In the genomic region with DNA sequence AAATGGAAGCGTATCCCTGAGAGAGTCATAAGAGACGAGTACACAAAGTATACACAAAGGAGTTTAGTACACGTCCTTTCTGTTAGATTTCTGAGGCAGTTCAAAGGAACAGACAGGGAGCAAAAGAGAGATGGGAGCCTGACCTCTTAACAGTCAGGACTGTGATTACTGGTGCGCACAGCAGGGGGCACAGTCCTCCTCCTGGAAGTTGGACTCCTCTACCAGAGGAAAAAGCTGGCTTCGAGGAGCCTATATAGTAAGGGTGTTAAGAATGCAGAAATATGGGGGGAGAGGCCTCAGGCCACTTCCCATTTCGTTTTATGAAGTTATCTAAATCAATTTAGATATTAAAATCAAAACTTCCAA, we compare ENCODE assay signal across 8 mouse cellular contexts. TPM values are rescaled to one million over a fixed set of nuclear protein-coding genes. Genes with fewer than 3 reads are reported as not detected.
DNase-seq lines count a peak whose midpoint lies in the region; ATAC-seq lines count a peak whose summit lies in the region.

No protein-coding gene starts in this region.

- peak overlapping the region; percentile 97 for H3K9ac ChIP-seq in limb, embryonic 12.5 days (replicated peaks)
- H3K9ac ChIP-seq in midbrain, embryonic 12.5 days (replicated peaks) = peak overlapping the region; percentile 96

- peaks cover 16% of the 10 kb centered on the region for H3K4me1 ChIP-seq in limb, embryonic 12.5 days (replicated peaks)
- H3K4me1 ChIP-seq in midbrain, embryonic 12.5 days = peaks cover 28% of the 10 kb centered on the region

- H3K27me3 ChIP-seq in limb, embryonic 12.5 days = no peaks in the 10 kb centered on the region
- no peaks in the 10 kb centered on the region for H3K27me3 ChIP-seq in midbrain, embryonic 12.5 days

- peak overlapping the region; percentile 96; the same call in 1 of the 2 replicates for H3K27ac ChIP-seq in limb, embryonic 12.5 days
- H3K27ac ChIP-seq in midbrain, embryonic 12.5 days (replicated peaks) = no peak overlapping the region

- peak overlapping the region; percentile 93 for H3K4me2 ChIP-seq in limb, embryonic 12.5 days
- peak overlapping the region; percentile 79 for H3K4me2 ChIP-seq in midbrain, embryonic 12.5 days (replicated peaks)

- H3K9me3 ChIP-seq in limb, embryonic 12.5 days = 0 out of 2 replicates have a peak, but pooled peaks cover 4% of the 10 kb centered on the region
- no peaks in the 10 kb centered on the region for H3K9me3 ChIP-seq in midbrain, embryonic 12.5 days

- DNase-seq in gastrocnemius, postnatal 10 days = peak; percentile 57
- DNase-seq in gastrocnemius, postnatal 25 days = no peak
- DNase-seq in cerebellum, adult 8-10 months = peak; percentile 31
- DNase-seq in forelimb bud, embryonic 11.5 days (ENCODE audit: low read depth, low spot score) = peak; percentile 58
- DNase-seq in kidney, adult 11 months = peak; percentile 52
- DNase-seq in spleen, postnatal 36 days (ENCODE audit: low spot score in 2 of 2) = peak; percentile 21 to 49

- ATAC-seq in limb, embryonic 12.5 days (ENCODE audit: insufficient number of reproducible peaks, insufficient read depth, low FRiP score, low TSS enrichment, low read depth) = no peak
- ATAC-seq in midbrain, embryonic 12.5 days (ENCODE audit: low FRiP score, low read depth) = no peak

- peak overlapping the region; percentile 100 for H3K4me3 ChIP-seq in limb, embryonic 12.5 days (replicated peaks)
- H3K4me3 ChIP-seq in midbrain, embryonic 12.5 days = peak overlapping the region; percentile 100

- no peaks in the 10 kb centered on the region for H3K36me3 ChIP-seq in limb, embryonic 12.5 days
- H3K36me3 ChIP-seq in midbrain, embryonic 12.5 days = no peaks in the 10 kb centered on the region

- 38% methylated on average over 6 of the region's 6 CpGs for WGBS in limb, embryonic 12.5 days
- 46% methylated on average over 6 of the region's 6 CpGs for WGBS in midbrain, embryonic 12.5 days

RNA-seq across cellular contexts. Expression of a gene that starts 0.8 kb away (rescaled TPM):
- total RNA-seq in gastrocnemius, postnatal 10 days (2021) = 10 to 100 TPM; 64.4 to 72.4 TPM
- total RNA-seq in gastrocnemius, postnatal 25 days (2021) = 10 to 100 TPM; 76.7 to 79.9 TPM
- polyA plus RNA-seq in limb, embryonic 12.5 days (2016; fragmentation: Nextera tagmentation; extraction: Ambion mirVana) = 51.8 and 58.4 TPM in 2 replicates
- polyA plus RNA-seq in midbrain, embryonic 12.5 days (2016; fragmentation: Nextera tagmentation; extraction: Ambion mirVana) = 56.4 and 58.2 TPM in 2 replicates

RNA-seq across cellular contexts. Expression of a gene that starts 1.2 kb away (rescaled TPM):
- total RNA-seq in gastrocnemius, postnatal 10 days (2021) = 1 to 10 TPM; 2.3 to 3.7 TPM
- 1 to 10 TPM; 1.9 to 2.0 TPM for total RNA-seq in gastrocnemius, postnatal 25 days (2021)
- polyA plus RNA-seq in limb, embryonic 12.5 days (2016; fragmentation: Nextera tagmentation; extraction: Ambion mirVana) = 1.8 and 1.9 TPM in 2 replicates
- 3.0 and 3.4 TPM in 2 replicates for polyA plus RNA-seq in midbrain, embryonic 12.5 days (2016; fragmentation: Nextera tagmentation; extraction: Ambion mirVana)

RNA-seq across cellular contexts. Expression of a gene that starts 1.2 kb away (rescaled TPM):
- not detected for total RNA-seq in gastrocnemius, postnatal 10 days (2021)
- total RNA-seq in gastrocnemius, postnatal 25 days (2021) = not detected
- not detected in 2 replicates for polyA plus RNA-seq in limb, embryonic 12.5 days (2016; fragmentation: Nextera tagmentation; extraction: Ambion mirVana)
- not detected in 2 replicates for polyA plus RNA-seq in midbrain, embryonic 12.5 days (2016; fragmentation: Nextera tagmentation; extraction: Ambion mirVana)

RNA-seq across cellular contexts. Expression of a gene that starts 43.3 kb away (rescaled TPM):
- total RNA-seq in gastrocnemius, postnatal 10 days (2021) = not detected
- total RNA-seq in gastrocnemius, postnatal 25 days (2021) = not detected
- polyA plus RNA-seq in limb, embryonic 12.5 days (2016; fragmentation: Nextera tagmentation; extraction: Ambion mirVana) = 0.06 TPM in 1 of 2 replicates, not detected in the other
- polyA plus RNA-seq in midbrain, embryonic 12.5 days (2016; fragmentation: Nextera tagmentation; extraction: Ambion mirVana) = 0.07 TPM in 1 of 2 replicates, not detected in the other

RNA-seq across cellular contexts. Expression of a gene that starts 47.1 kb away (rescaled TPM):
- total RNA-seq in gastrocnemius, postnatal 10 days (2021) = 100 to 1,000 TPM; 117 to 123 TPM
- total RNA-seq in gastrocnemius, postnatal 25 days (2021) = 100 to 1,000 TPM; 154 to 157 TPM
- 236 and 264 TPM in 2 replicates for polyA plus RNA-seq in limb, embryonic 12.5 days (2016; fragmentation: Nextera tagmentation; extraction: Ambion mirVana)
- polyA plus RNA-seq in midbrain, embryonic 12.5 days (2016; fragmentation: Nextera tagmentation; extraction: Ambion mirVana) = 92.5 and 94.1 TPM in 2 replicates
